Mouse (Mus musculus) CD4-positive, CD25-positive, alpha-beta regulatory T cell, adult 2 months (primary cell): ENCODE measurements around the gene Tom1l2.

Experiments
- DNase-seq: peaks from one replicate; pipeline ENCODE4 v3.0.0-alpha.2; 2012; ENCODE audit warnings: low read depth, low spot score

Gene Tom1l2

GRCm38 (mm10) chr11:60208201-60208600, 144.5 kb downstream of the Tom1l2 start:
- DNase-seq = no peak

DNA sequence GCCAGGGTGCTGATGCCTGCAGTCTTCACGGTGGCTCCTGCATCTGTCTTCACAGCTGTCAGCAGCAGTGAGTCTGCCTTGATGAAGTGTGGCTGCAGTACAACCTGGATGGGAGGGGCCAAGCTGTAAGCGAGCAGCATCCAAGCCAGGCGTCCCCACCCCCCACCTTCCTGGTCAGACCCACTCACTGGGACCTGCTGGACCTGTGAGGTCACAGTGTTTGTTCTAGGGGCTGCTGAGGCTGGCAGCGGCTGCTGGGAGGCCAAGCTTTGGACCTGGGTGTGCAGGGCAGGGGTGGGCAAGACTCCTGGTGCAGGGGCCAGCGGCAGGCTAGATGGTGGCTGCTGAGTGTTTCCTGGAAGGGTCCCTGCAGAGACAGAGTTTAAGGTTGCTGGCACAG, 146.5 kb downstream of the Tom1l2 start:
- no peak for DNase-seq

DNA sequence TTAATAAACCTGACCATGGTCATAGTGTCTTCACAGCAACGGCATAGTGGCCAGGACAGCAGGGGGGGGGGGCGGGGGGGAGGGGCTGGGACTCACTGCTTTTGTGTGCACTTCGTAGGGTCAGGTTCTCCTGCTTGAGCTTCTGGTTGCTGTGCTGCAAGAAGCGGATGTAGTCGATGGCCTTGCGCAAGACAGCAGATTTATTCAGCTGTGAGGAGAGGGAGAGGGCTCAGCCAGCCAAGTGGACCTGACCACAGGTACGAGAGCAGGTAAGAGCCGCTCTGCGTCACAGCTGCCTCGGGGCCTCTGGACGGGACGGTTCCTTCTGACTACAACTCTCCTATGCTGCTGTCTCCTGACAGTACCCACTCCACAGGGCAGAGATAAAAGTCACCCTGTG, 147.7 kb downstream of the Tom1l2 start:
- no peak for DNase-seq

GRCm38 (mm10) chr11:60202710-60203638, 149.7 kb downstream of the Tom1l2 start:
- DNase-seq = no peak

GRCm38 (mm10) chr11:60200384-60200783, 152.3 kb downstream of the Tom1l2 start:
- no peak for DNase-seq

GRCm38 (mm10) chr11:60199702-60200184, 153.0 kb downstream of the Tom1l2 start:
- DNase-seq = peak; percentile 89

DNA sequence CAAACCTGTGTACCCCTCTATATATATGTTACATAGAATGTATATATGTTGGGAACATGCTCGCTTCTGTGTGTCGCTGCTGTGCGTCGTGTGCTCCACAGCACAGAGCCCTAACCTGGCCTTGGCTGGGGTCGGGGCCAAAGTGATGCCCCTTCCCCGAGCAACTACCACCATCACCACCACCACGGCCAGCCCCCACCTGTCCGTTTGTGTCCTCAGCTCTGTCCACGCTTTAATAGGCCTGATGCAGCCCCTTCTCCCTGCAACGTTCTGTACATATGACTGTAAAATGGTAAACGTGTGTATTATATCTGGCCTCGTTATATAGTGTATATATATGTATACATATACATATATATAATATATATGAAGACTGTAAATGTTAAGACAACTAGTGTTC, 154.1 kb downstream of the Tom1l2 start:
- no peak for DNase-seq

- no peak for DNase-seq
Measured at GRCm38 (mm10) chr11:60197998-60198619, 154.6 kb downstream of the Tom1l2 start.

- DNase-seq = no peak
Measured at GRCm38 (mm10) chr11:60196344-60196743, 156.4 kb downstream of the Tom1l2 start.

- peak; percentile 76 for DNase-seq
Measured at GRCm38 (mm10) chr11:60195108-60195507, 157.6 kb downstream of the Tom1l2 start.

- no peak for DNase-seq
Measured at GRCm38 (mm10) chr11:60193556-60193955, 159.1 kb downstream of the Tom1l2 start.

DNA sequence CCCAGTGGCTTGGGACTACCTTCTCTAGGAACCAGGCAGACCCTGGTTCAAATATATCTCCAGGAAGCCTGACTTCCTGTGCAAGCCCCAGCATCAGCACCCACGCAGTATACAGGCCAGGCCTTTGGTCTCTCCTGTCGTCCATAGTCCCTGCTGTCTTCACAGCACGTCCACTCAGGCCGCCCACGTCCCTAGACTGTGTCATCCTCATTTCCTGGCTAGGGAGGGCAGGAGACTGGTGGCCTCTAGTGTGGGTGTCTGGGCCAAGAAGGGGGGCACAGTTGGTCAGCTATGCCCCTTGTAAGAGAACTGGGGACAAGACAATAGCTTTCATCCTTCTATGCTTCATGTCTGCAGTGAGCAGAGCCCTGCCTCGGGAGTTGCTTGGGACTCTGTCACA, 160.2 kb downstream of the Tom1l2 start:
- no peak for DNase-seq

GRCm38 (mm10) chr11:60190055-60190641, 162.6 kb downstream of the Tom1l2 start:
- no peak for DNase-seq

GRCm38 (mm10) chr11:60189501-60190040, 163.1 kb downstream of the Tom1l2 start:
- DNase-seq = no peak

DNA sequence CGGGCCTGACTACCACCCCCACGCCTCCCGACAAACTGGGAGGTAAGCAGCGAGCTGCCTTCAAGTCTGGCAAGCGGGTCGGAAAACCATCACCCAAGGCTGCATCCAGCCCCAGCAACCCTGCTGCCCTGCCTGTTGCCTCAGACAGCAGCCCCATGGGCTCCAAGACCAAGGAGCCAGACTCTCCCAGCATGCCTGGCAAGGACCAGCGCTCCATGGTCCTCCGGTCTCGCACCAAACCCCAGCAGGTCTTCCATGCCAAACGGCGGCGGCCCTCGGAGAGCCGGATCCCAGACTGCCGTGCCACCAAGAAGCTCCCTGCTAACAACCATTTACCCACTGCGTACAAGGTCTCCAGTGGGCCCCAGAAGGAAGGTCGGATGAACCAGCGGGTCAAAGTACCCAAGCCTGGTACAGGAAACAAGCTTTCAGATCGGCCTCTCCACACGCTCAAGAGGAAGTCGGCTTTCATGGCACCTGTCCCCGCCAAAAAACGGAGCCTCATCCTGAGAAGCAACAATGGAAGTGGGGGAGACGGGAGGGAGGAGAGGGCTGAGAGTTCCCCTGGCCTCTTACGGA, 164.3 kb downstream of the Tom1l2 start:
- DNase-seq = peak; percentile 2

- no peak for DNase-seq
Measured at GRCm38 (mm10) chr11:60187070-60187469, 165.6 kb downstream of the Tom1l2 start.

- DNase-seq = no peak
Measured at GRCm38 (mm10) chr11:60185396-60186231, 167.1 kb downstream of the Tom1l2 start.

GRCm38 (mm10) chr11:60184346-60185325, 168.1 kb downstream of the Tom1l2 start:
- DNase-seq = peak; percentile 43

- DNase-seq = no peak
Measured at GRCm38 (mm10) chr11:60182741-60183140, 170.0 kb downstream of the Tom1l2 start.
